Mouse (Mus musculus): ENCODE data around the gene Ube2q2.
"Not testable (repeated sequence)": the region's sequence is repeated elsewhere in the genome, so short reads cannot be mapped to it uniquely, and the experiment has no call there.

Gene Ube2q2

DNA sequence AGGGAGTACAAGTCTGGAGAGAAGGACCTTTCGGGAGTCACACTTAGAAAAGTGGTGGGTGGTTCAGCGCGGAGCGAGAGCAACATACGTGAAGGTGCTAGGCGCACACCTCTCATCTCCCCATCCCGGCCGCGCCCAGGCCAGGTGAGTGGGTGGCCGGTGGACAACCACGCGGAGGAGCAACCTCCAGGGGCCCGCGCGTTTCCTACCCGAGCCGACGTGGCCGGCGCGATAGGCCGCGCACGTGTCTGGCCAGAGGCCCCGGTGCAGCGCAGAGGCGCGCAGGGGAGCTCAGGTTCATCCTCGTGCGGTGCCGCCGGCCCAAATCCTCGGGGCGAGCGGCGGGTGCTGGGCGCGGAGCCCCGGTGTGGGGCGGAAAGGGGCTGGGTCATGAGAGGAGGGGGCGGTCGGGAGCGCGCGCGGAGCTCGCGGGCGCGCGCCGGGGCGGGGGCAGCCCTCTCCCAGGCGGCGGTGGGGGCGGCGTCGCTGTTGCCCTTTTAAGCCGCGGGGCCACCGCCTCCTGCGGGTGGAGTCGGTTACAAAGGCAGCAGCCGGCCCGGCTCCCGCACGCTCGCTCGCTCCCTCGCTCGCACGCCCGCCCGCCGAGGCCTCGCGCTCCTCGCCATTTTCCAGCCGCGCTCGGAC, at the start of gene Ube2q2:
Gene Ube2q2, plus strand, starts transcription at position 1 of the 645 bp plus-strand sequence.
- peak; percentile 83 for DNase-seq (ENCODE audit: low spot score)

DNA sequence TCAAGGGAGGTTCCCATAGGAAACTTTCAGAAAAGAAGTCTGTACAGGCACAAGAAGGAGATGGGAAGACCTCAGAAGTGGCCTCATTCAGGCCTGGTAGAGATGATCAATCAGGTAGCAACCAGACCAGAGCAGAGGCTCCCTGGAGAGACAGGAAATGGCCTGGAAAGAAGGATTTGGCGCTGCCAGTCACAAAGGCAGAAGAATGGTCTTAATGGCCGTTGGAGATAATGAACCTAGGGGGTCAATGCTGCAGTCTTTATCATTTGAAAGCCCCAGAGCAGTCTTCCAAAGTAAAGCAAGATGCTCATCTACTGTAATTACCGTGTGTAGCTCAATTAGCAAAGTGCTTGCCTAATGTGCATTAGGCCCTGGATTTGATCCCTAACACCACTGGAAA, 47.5 kb upstream of the Ube2q2 start:
- DNase-seq (ENCODE audit: low spot score), result no peak

DNA sequence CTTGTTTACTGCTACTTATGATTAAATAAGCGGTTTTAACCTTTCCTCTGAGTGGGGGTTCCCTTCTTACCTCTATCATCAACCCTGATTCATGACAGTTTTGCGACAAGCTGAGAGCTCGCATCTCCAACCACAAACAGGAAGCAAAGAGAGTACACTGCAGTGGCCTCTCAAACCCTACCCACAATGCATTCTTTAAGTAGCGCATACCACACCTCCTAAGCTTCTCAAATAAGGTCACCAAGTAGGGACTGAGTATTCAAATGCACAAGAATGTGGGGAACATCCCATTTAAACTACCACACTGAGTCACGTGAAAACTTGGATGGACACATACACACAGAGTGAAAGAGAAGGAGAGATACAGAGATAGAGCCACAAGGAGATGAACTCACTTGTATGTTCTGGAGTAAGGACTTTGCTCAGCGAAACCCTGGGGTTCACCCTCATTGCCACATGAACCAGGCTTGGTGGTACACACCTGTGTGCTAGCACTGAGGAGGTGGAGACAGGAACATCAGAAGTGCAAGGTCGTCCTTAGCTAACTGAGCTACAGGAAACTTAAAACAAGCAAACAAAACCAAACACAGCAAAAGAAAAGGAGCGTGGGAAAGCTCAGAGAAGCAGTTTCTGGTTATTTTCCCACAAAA, 46.3 kb upstream of the Ube2q2 start:
- no peak for DNase-seq (ENCODE audit: low spot score)

DNA sequence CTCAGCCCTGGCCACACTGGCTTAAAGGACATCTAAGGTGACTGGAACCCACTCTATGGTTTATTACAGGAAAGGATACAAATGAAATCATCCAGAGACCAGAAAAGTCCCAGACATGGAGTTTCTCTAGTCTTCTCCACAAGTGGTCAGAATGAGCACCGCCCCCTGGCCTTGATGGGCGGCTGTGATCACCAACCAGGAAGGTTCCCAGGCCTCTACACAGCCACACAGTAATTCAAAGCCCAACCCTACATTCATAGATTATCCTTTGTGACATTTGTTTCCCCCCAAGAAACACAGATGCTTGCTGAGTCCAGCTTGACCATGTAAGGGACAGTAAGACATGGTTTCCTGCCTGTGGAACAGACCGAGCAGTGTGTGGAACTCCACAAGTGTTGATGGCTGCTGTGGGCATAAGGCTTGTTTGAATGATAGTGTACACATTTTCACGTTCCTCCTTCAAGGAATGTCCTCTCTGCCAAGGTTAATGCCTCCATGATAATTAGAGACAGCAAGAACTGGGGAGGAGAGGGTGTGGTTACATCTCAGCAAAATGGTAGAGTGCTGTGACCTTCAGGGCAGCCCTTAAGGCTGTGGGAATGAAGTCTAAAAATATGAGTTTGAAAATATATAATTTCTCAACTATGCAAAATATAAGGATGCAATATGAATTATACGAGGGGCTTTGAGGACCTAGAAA, 45.6 kb upstream of the Ube2q2 start:
- DNase-seq (ENCODE audit: low spot score), result no peak

DNA sequence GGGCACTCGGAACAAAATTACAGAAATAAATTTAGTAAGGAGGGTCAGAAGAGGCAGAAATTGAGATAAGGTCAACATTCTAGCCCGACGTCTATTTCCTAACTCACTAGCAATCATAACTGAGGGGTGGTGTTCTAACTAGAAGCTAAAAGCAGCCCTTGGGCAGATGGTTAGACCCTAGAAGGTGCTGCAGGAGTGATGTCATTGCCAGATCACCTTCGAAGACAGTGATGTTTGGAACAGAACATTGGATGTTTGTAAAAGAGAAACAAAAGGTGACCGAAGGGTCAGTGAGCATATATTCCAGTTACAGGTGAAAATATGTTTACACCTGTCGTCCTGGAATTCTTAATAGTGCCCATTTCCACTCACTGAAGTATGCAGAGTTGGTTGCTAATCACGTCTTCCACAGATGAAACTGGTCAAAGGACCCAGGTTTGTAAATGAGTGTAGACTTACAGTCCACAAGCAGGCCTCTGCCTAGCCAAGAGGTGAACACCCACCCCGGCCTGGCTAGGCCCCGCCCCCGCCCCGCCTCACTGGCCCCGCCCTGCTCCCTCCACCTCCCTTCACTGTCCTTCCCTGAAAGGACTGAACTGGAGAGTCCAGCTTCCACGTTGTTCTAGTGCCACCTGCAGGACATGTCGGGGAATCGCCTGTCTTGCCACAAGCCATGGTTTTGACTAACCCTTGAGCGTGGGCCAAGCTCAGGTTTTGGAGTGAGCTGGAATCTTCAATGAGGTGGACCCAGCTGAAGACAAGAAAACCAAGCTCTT, 38.4 kb upstream of the Ube2q2 start:
- peak; percentile 75 for DNase-seq (ENCODE audit: low spot score)

DNA sequence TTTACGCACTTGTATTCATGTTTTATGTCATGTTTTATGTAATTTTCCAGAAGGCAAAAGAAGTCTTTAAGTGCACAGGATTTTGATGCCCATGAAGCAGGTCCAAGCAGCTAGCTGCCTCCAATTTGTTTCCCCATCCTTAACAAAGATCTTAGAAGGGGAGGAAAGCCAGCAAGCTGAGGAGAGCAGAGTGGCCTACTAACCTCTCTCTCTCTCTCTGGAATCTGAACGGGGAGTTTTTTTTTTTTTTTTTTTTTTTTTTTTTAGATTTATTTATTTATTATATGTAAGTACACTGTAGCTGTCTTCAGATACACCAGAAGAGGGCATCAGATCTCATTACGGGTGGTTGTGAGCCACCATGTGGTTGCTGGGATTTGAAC, 37.8 kb upstream of the Ube2q2 start:
- DNase-seq (ENCODE audit: low spot score), result not testable (repeated sequence)

DNA sequence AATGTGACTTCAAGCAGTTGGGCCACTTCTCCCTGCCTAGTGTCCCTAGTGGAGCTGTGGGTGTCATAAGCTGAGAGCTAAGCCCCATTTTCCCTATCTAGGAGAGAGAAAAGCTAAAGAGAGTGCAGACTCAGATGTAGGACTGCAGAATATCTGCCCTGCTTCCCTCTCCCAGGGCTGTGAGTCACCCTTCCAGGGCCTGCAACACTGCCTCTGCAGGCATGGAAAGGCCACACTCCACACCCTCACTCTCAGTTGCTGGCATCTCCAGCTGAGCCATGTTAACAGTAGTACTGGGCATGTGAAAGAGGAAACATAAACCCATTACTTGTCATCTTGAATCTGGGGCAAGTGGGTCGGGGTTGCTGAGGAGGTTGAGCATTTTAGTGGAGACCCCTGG, 33.9 kb upstream of the Ube2q2 start:
- no peak for DNase-seq (ENCODE audit: low spot score)

DNA sequence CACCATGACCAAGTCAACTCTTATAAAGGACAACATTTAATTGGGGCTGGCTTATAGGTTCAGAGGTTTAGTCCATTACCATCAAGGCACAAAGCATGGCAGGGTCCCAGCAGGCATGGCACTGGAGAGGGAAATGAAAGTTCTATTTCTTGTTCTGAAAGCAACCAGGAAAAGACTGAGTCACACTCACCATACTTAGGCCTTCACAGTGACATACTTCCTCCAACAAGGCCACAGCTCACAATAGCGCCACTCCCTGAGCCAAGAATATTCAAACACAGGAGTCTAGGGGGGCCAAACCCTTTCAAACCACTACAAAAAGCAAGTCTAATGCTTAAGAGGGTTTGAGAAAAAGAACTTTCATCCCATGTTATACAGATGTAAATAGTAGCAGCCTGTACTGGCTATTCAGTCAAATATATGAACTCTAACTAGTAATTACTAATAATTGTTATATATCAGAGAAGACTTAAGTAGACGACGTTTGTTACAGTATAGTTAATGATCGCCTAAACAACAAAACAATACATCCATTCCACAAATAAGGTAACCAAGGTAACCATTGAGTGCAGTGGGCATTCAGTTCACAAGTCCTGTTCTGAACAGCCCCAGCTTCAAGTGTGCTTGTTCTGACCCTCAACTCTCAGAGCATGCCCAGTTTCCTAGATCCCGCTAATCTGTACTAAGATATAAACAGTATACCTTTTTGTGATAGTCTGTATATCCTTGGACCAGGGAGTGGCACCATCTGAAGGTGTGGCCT, 31.2 kb upstream of the Ube2q2 start:
- DNase-seq (ENCODE audit: low spot score), result no peak

DNA sequence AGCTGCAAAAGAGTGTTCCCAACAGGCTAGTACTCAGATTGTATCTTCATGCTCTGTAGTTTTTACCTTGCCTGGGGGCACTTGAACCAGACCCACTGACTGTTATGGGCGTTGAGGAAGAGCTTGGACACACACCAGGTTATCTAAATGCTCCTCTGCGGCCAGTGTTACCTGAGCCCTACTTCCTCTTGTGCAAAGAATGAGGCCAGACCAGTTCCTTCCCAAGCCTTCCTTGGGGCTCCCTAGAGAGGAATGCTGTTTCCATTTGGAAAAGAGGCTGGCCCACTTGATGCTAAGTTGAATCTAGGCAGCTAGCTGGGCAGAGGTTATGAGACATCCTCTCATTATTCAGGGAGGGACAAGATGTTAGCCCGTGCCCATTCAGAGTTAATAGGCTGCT, 26.1 kb upstream of the Ube2q2 start:
- DNase-seq (ENCODE audit: low spot score), result no peak

DNA sequence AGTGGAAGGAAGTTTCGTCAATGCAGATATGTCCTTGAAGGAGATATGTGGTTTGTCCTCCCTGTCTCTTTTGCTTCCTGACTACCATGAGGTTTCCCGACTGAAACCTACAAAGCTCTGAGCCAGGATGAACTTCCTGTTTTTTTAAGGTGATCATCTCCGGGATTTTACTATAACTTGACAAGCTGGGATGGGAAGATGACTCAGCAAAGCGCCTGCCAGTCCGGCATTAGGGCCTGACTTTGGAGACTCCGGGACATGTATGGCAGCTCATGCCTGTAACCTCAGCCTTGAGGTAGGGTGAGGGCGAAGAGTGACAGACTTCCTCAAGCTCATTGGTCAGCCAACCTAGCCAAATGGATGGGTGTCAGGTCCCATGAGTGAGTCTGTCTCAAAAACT, 22.9 kb upstream of the Ube2q2 start:
- DNase-seq (ENCODE audit: low spot score), result no peak

DNA sequence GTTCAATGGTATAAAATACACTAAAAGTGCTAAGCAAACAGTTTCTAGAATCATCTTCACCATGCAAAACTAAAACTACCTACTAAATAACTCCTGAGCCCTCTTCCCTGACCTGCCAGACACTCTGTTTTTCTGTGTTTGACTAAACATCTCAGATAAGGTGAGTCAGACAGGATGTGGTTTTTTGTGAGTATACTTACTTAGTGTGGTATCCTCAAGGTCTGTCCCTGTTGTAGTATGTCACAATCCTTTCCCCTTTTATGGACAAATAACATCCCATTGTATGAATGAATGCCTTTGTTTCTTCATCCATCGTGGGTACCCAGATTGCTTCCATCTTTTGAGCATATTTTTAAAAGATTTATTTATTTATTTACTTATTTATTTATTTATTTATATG, 22.4 kb upstream of the Ube2q2 start:
- no peak for DNase-seq (ENCODE audit: low spot score)

DNA sequence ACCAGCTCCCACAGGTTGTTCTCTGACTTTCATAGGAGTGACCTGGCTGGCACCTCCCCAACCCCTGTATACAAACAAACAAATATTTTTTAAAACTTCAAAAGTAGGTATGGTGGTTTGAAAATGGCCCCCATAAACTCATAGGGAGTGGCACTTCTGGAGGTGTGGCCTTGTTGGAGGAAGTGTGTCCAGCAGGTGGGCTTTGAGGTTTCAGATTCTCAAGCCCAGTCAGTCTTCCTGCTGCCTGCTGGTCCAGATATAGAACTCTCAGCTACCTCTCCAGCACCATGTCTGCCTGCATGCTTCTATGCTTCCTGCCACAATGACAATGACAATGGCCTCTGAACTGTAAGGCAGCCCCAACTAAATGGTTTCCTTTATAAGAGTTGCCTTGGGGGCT, 16.8 kb upstream of the Ube2q2 start:
- DNase-seq (ENCODE audit: low spot score), result no peak

DNA sequence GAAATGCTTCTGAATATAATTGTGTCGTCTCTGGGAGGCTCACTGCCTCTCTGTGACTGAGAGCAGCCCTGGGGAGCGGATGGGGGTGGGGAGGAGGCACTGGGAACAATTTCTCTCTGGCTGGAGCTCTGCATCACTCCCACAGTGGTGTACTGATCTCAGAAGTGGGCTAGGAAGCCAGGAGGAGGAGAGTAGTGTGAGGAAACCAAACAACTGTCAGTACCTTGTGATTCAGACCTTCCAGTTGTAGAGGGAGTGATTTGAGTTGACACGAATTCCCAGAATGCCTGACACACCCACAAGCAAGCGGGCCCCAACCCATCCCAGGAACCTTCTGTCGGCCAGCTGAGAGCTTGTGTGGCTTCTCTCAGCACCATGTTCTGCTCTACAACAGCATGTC, 12.1 kb upstream of the Ube2q2 start:
- no peak for DNase-seq (ENCODE audit: low spot score)

DNA sequence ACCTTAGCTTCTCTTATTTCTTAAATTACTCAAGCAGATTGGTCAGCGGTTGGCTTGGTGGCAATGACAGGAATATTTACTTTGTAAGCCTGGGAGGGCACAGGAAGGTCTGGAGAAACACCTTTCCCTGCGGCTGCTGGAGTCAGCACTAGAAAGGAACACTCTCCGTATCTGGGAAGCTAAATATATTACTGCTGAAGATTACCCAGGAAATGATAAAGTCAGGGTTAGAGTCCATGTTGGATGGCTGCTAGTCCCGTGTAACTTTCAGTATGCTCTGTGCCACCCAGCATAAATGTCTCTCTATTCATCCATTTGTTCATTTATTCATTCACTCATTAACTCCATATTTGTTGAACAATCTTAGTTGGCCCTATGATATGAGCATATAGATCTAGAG, 11.5 kb upstream of the Ube2q2 start:
- no peak for DNase-seq (ENCODE audit: low spot score)

DNA sequence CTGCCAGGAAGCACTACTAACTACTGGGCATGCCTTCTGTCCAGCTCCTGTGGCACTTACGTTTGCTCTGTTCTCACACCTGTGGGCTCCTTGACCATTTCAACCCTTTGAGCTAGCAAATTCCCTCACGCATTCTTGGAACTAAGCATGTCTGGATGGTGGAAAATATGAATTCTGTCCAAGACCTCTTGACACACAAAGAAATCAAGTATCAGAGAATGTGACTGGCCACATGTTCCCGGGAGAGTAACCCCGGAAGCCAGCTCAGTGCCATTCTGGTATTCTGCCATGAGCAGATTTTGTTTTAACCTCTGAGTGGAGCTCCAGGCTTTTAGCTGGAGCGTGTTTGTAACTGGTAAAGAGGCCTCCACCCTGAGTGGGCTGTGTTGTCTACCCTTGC, 8.7 kb upstream of the Ube2q2 start:
- DNase-seq (ENCODE audit: low spot score), result no peak

DNA sequence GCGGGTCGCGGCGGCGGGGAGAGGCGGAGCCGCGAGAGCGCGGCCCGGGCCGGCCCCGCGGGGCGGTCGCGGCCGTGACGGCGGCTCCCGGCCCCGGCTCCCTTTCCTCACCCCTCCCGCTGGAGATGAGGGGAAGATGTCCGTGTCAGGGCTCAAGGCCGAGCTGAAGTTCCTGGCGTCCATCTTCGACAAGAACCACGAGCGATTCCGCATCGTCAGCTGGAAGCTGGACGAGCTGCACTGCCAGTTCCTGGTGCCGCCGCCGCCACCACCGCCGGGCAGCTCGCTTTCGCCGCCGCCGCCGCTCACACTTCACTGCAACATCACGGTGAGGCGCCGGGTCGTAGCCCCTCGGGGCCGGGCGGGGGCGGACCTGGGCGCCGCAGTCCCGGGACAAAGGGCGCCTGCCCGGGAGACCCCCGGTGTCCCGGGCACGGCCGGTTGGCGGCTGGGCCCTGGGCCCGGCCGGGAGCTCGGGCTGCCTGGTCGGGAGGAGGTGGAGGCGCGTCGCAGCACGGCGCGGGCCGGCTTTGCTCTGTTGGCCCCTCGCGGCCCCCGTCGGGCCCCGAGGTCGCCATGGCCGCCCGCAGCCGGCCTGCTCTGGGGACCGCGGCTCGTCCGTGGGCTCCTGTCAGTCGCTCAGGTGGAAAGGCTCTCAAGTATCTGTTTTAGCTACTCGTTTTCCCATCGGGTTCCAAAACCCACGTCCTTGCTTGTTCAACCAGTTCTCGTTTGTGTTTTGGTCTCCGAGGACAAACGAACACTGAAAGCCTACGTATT, 1.0 kb downstream of the Ube2q2 start:
- peak; percentile 63 for DNase-seq (ENCODE audit: low spot score)

DNA sequence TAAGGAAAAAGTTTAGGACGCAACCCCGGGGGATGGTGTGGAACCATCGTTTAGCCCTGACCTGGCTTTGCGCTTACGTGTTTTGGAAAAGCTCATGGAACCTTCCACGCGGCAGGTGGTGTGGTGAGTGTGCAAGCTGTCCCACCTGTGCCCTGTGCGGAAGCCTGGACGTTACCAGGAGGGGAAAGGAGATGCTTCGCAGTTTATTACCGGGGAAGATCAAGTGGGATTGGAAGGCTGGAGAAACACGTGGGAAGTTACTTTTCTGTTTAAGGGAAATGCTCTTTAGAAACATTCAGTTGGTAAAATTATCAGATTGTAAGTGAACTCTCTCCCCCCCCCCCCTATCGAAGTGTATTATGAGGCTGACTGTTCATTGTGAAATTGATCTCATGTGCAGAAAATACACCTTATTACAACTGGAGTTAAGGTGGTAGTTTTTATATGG, 1.6 kb downstream of the Ube2q2 start:
- no peak for DNase-seq (ENCODE audit: low spot score)

DNA sequence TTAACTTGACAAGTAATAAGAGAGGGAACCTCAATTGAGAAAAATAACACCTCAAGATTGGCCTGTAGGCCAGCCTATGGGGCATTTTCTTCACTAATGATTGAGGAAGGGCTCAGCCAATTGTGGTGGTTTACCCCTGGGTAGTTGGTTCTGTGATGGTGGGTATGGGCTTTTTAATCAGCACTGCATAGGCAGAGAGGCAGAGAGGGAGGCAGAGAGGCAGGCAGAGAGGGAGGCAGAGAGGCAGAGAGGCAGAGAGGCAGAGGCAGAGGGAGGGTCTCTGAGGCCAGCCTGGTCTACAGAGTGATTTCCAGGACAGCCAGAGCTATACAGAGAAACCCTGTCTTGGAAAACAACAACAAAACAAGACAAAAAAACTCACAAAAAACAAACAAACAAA, 2.4 kb downstream of the Ube2q2 start:
- DNase-seq (ENCODE audit: low spot score), result no peak

DNA sequence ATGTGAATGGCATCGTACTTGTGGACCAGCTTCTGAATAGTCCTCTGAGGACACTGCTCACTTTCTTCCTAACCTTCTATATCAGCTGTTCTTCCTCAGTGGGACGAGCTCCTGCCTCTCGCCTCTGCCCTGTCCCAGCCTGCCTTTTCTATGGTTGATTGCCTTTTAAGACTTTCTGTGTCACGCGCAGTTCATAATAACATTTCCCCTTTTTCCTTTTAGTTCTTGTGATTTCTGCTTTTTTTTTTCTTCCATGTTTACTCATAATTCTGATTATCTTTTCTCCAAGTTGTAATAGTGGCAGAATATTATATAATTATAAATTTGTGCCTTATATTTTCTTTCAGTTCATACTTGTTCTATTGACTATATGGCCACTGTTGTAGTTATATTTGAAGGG, 4.3 kb downstream of the Ube2q2 start:
- DNase-seq (ENCODE audit: low spot score), result no peak

DNA sequence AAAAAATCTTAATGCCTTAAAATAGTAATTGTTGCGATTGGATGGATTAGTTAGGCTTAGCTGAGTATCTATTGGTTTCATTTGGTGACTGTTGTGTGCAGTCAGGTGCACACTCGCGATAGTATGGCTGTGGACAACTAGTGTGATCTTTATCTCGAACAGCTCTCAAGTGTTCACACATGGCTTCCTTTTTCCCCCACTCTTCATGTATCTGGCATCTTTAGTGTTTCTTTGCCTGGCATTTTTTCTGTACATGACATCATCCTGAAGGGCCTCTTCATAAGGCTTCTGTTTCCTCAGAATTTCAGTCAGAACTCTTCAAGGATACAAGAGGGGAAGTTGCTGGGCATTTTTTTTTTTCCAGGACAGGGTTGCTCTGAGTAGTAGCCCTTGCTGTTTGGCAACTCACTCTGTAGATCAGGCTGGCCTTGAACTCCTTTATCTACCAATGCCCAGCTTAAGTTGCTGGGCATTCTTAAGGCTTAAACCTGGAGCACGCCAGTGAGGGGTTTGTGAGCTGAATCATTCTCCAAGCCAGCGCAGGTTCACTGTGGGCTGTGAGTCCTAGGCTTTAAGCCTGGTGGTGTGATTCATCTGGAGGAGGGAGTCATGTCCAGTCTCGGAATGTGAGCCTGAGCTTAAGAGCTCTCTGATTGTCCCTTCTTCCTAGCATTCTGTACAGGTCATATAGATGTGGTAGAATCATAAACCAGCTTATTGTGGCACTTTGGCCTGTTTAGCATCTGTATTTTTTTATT, 22.2 kb downstream of the Ube2q2 start:
- no peak for DNase-seq (ENCODE audit: low spot score)

Data from ovary, postnatal 36 days (tissue).